Mouse (Mus musculus) heart, adult 2 months (tissue): ENCODE results near the gene Sat2.

Source experiments
- CTCF ChIP-seq: fragments of 200-600 bp; IDR thresholded peaks from 2 replicates; pipeline ENCODE4 v1.8.1; 2022; ENCODE audit warnings: antibody characterized with exemption, mild to moderate bottlenecking, moderate library complexity
- EP300 ChIP-seq: fragments of 200-500 bp; IDR thresholded peaks from 2 replicates; pipeline ENCODE4 v1.6.1; 2011; ENCODE audit warnings: low read depth, low read length, control low read depth; ENCODE audit not compliant: insufficient read depth
- POLR2A ChIP-seq: fragments of 200-500 bp; IDR thresholded peaks from 2 replicates; pipeline ENCODE4 v1.6.1; 2011; ENCODE audit warnings: mild to moderate bottlenecking, low read depth, low read length, control low read depth; ENCODE audit not compliant: insufficient read depth

DNA sequence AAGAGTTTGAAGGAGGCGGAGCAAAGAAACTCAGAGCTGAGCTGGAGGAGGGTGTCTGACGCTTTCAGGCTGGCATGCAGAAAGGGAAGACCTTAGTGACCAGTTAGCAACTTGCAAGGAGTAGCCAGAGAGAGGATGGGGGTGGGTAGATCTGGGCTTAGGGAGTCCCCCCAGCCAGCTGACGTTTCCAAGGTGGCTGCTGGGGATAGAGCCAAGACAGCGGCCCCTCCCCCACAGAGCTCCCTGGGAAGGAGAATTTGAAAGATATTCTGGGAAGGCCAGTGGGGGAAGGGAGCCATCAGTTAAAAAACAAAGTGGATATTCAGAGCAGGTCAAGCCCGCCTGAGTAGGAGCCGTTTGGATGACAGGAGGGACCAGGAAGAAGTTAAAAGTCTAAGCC is 21.7 kb upstream of the Sat2 start:
- no peak for TF ChIP-seq CTCF
- no peak for TF ChIP-seq POLR2A
- no peak for TF ChIP-seq EP300
